Mouse (Mus musculus) forelimb bud, embryonic 11.5 days (tissue): ENCODE data around the gene Chpf2.

Experiments
- DNase-seq: peaks from one replicate; pipeline ENCODE4 v3.0.0-alpha.2; 2012; ENCODE audit warnings: low read depth, low spot score

The Chpf2 gene

DNA sequence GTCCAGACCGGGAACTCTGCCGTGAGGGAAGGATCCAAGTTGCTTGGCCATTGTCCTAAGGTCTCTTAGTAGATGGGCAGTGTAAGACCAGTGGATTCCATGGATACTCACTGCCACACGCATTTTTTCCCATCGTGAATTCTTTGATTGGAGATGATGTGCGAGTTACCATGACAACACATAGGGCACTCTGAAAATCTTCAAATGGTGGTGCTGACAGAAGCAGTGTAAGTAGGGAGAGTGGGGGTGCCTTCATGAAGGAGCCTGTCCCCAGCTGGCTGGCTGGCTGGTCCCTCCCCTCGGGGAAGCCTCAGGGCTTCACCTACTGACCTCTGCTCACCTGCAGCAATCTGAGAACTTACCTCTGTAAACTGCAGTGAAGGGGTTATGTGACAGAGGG is 52.5 kb downstream of the Chpf2 start:
- no peak for DNase-seq
